Mouse (Mus musculus) heart, postnatal 4 days (tissue): Measurements from ENCODE around the gene Maf. TPM values are rescaled to one million over a fixed set of nuclear protein-coding genes. Genes with fewer than 3 reads are reported as not detected.

Source experiments
- DNase-seq: peaks from one replicate; pipeline ENCODE4 v3.0.0; 2021
- total RNA-seq, 2 experiments: library from RNA; stranded (reverse); gene quantifications; 2 replicates each; pipeline ENCODE4 v1.2.3; 2021

Maf gene
- total RNA-seq = 1 to 10 TPM; 5.2 to 5.5 TPM

DNA sequence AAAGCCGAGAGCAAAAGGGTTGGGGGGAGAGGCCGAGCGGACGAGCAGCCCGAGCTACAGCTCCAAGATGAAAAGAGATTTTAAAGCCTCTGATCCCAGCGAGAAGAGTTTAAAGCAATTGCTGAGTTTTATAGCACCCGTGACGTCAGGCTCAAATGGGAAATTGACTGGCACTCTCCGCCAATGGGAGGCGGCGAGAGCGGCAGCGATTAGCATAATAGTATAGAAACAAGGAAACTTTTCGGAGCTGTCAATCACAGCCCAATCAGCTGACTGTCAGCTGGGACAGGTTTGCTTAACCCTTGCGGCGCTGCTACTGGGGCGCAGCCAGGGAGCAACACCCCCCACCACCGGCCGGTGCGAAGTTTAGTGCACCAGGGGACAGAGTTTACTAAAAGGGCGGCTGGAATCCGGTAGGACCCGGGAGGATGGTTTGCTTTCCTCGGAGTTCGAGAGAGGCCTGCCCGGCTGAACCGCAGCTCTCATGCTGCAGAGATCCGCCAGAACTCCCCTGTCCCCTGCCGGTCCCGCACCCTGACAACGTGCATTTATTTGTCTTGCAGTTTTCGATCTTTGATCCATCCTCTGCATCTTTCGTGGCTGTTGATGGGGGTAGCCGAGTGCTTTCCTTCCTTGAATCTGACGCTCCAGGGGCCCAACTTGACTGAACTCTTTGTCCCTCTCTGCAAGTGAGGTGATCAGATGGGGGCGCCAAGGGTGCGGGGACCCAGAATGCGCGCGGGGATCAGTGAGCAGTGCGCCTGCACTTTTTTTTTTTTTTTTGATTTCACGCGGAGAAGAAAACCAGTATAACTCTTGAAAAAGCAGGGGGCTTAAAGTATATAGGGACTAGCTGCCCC, at the start of gene Maf:
Gene Maf (minus strand): TSS at position 64 of the 860 bp plus-strand sequence.
- DNase-seq = peak; percentile 80

DNA sequence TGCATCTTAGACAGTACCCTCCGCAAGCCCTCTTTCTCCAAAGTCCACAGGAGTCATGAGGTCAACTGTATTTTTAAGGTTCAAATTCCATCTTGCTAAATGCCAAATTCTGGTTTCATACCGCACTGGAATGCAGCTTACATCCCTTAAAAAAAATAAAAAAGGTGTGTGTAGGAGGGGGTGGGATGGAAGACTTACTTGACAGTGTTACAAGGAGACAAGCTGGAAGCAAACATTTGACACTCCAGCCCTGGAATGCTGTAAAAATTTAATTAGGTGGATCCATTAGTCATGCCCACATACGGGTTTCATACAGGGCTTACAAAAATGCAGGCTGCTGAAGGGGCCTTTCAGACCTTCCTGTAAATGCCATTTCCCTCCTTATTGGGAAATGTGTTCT, 49.4 kb upstream of the Maf start:
- no peak for DNase-seq

DNA sequence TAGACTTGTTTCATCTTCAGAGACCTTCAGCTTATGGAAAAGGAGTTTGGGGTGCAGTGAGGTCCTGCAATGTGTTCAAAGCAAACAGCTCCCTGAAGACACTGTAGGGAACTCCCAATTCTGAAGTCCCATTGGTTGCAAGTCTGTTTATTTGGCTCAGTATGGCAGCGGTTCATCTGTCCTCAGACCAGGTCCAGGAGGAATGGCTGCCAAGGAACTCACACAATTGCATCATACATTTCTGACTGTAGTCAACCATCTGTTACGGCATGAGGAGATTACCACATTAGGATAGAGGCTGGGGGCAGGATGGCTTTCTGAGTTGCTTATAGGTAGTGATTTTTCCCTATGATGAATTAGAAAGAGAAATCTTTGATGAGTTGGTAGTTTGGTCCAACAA, 48.4 kb upstream of the Maf start:
- no peak for DNase-seq

DNA sequence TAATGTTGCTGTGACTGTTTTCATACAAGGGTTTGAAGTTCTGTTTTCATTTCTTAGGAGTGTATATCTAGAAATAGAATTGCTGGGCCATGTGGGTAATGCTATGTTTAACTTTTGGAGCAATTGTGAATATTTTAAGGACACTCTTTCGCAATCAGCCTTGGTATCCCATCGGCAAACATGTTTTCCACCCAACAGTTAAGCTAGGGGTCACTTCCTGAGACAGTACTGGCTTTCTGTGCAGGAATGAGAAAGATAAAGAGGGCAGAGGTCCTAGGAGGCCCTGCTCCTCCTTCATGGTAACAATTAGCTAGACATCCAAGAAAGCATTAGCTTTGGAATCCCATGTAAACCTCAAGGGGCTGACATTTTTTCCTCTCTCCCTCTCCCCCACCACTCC, 47.1 kb upstream of the Maf start:
- DNase-seq = no peak

DNA sequence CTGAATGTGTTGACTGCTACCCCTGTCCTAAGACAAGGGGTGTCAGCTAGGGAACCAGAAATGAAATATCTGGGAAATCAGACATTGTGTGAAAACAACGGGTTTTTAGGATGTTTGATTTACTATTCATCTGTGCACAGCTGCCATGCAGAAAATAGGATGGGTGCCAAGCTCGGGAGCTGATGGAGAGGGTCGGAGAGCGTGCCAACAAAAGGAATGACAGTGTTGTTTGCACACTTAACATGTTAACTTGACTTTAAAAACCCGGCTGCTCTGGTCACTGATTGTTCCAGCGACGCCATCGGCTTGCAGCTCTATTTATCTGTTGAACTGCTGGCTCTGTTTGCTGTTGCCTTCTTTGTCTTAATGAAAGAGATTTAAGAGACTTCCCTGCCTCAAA, 46.2 kb upstream of the Maf start:
- DNase-seq = peak; percentile 33

DNA sequence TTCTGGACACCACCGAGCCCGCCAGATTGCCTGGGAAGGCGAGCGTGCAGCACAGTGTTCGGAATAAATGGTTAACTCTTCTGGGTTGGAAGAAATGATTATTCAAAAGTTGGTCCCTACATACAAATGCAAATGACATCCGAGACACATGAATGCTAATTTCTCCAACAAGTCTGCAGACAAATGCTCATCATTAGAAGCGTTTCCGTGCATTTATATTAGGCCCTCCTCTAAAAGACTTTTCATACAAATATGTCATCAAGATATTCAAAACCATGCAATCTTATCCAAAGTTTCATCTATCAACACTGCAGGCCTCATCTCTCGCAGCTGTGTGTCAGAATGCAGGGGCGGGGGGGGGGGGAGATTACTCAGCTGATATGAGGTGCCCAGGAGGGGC, 39.8 kb upstream of the Maf start:
- no peak for DNase-seq

DNA sequence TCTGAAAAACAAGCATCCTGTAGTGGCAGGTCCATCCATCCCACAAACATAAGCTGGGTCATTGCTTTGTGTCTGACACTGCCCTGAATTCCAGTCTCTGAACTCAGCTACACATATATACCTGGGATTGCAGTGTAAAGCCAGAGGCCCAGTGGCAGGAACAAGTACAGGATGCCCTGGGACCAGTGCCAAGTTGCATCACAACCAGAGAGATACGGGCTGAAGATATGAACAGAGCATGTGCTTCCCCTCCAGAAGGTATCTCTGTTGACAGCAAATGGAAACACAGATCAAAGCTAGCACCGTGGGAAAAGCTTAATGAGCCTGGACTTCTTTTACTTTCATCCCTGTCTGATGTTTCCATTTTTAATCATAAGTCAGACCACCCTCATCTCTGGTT, 38.1 kb upstream of the Maf start:
- no peak for DNase-seq

DNA sequence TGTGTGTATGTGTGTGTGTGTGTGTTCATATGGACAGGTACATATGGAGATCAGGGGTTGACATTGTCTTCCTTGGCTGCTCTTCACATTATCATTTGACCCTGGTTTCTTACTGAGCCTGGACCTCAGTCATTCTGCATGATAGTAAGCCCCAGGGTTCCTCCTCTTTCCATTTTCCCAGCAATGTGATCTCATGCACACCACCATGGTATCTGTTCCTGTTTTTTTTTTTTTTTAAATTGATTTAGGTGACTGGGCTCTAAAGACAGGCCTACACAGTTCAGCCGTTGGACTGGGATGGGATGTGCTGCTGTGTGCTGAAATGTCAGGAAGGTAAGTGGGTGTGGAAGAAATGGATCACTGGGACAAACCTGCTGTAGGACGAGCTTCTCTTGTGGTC, 35.8 kb upstream of the Maf start:
- no peak for DNase-seq

DNA sequence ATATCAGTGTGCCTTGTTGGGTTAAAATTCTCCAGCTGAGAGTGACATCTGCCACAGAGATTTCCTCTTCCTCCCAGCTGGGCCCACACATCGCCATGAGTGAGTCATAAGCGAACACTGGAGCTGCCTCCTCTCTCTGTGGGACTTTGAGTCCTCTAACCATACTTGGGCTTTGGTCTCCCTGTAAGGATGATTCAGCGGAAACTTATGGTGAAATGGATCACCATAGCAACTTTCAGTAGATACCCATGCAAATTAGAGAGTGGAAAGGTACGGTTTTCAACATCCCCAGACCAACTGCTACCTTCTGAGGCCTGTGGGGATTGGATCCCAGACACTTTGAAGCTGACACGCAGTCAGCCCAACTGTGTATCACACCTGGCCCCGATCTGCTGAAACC, 35.1 kb upstream of the Maf start:
- no peak for DNase-seq

DNA sequence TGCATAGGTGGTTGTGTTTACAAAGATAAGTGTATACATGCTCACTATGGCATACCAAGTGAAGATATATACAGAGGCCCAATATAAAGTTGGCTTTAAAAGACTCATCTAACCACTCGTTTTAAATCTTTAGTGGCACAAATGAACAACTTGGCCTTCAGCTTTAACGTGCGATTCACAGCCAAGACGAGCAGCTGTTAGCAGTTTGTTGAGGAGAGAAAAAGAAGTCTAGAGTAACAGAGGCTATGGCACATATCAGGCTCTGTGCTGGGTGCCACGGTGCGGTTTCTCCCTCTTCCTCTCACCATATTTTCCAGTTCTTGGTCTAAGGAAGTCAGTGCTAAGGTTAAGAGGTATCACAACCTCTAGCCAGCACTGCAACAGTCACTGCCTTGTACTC, 34.4 kb upstream of the Maf start:
- no peak for DNase-seq

DNA sequence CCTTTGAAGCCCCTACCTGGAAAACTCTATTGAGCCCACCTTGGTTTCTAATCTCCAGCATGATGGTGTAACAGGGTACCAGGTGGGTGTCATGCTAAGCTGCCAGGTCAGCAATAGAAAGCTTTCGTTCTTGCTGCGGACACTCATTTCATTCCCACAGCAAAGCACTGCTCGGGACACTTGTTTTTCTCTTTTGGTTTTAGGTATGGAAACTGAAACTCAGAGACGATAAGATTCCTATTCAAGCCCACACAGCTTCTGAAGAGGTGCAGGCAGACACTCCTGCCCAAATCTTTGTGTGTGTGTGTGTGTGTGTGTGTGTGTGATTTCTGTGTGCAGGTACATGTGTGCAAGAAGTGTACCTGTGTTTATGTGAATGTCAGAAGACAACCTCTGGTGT, 32.2 kb upstream of the Maf start:
- no peak for DNase-seq

DNA sequence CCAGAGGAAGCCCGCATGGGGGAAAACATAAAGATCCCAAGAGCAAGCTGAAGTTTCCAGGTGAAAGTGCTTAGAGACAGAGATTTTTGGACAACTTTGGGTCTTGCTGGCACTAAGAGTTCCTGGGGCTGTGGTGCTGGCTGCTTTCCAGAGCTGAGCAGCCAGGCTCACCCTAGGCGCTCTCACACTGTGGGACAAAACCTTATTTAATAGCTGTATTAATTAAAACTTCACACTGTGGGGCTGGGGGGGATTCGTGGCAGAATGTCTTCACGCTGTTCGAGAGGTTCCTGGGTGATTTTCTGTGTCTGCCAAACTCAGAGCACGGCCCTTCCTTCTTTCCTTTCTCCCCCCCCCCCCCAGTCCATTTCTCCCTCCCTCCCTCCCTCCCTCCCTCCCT, 24.8 kb upstream of the Maf start:
- DNase-seq = no peak

DNA sequence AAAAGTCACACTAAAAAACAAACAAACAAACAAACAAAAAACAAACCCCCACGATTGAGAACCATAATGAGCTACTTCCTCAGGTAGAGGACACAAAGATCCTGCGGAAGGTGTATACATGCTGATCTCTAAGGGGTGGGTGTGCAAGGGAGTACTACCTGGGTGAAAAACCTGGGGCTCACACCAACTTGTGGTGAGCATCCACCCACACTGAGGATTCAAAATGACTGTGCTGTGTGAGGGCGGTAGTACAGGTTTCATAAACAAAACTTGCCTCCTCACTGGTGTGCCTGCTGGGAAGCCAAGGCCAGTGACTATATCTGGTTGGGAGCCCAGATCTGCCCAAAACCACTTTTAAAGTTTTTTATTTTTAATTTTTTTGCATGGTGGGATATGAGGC, 19.2 kb upstream of the Maf start:
- DNase-seq = no peak

DNA sequence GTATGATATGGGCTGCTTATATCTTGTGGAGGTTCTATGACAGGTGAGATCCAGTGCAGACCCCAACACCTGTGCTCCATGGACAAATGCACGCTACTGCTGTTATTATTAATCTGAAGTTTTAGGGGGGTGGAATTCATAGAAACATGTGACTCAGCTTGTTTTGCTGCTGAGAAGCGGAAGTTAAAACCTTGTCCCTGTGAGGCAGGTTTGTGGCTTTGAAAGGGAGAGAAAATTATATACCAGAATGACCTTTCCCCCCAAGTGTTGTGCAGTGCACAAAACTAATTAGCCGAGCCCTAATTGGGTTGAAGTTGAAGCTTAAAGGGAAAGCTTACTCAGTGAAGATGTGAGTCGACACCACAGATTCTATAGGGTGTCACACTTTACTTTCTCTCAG, 18.6 kb upstream of the Maf start:
- DNase-seq = no peak

DNA sequence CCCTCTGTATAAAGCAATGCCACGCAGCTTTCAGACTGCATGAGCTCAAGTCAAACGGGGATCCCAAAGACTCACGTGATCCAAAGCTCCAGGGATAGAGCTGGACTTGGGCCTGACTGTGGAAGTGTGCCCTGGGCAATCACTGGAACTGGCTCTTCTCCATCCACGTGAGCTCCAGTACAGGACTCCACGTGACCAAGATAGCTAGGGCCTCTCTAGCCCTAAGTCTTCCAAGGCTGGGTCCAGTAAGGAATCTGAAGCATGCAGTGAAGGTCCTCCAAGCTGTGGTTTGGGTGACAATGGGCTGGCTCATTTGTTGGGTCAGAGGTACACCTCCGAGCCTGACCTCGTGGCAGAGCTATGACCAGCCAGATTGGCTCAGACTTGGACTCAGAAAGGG, 11.5 kb upstream of the Maf start:
- DNase-seq = peak; percentile 22

DNA sequence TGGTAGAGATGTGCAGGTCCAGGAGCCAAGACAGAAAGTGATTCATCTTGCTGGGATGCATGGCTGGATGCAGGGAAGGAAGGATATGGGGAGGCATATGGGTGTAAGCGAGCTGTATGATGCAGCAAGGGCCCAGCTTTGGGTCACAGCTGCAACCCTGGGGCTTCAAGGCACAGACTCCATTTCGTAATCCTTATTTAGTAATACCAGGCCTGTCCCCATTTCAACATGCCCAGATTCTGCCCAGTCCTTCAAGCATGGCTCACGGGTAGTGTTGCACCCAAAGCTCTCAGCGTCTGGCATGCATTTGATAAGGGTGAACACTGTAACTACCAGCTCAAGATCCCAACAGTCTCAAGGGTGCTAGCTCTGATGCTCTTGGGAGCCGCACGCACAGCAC, 11.0 kb upstream of the Maf start:
- no peak for DNase-seq

DNA sequence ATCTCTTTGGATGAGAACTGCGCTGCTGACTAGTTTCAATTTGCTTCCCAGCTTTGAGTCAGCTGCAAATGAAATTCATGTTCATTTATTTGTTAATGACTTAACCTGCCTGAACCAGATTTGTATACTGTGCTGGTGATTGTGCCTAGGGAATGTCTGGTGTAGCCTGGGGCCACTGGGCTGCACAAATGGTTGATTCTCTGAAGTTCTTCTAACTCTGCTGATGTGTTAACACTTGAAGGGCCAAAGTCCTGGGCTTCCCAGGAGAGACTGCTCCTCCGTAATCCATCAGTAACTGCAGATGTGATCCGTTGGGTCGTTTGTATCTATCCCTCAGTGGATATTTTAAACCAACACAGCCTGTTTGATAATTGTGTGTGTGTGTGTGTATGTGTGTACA, 7.7 kb upstream of the Maf start:
- DNase-seq = no peak

DNA sequence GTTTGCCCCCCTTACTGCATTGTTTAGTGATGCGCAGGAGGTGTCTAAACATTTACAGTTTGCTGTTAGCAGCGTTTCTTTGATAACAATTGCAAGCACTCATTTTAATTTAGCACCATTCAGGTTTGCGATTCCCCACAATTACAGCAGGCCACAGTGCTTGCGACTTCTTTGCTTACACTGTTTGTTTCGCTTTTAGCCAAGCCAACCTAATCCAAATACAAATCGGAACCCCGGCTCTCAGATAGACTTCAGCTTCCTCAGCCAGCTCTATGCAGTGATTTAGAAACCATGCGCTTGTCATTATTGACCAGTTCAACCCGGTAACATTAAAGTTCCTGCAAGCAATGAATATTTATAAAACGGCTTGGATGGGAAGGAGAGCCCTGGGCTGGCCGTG, 3.5 kb upstream of the Maf start:
- no peak for DNase-seq

DNA sequence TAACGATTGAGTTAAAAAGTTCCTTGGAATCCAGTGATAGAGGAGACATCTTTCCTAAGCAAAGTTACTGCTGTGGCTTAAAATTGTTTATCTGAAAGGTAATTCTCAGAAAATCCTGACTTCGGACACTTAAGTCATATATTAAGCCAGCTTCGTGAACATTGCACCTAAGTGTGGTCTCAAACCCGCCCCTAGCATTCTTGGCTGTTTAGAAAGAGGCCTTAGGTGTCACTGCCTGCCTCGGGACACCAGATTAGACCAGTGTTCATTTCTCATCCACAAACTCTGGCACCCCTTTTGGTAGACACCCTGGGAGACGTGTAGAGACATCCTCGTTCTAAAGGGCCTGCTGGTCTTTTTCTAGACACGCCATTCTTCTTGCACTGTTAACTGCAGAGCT, 2.3 kb upstream of the Maf start:
- DNase-seq = no peak

DNA sequence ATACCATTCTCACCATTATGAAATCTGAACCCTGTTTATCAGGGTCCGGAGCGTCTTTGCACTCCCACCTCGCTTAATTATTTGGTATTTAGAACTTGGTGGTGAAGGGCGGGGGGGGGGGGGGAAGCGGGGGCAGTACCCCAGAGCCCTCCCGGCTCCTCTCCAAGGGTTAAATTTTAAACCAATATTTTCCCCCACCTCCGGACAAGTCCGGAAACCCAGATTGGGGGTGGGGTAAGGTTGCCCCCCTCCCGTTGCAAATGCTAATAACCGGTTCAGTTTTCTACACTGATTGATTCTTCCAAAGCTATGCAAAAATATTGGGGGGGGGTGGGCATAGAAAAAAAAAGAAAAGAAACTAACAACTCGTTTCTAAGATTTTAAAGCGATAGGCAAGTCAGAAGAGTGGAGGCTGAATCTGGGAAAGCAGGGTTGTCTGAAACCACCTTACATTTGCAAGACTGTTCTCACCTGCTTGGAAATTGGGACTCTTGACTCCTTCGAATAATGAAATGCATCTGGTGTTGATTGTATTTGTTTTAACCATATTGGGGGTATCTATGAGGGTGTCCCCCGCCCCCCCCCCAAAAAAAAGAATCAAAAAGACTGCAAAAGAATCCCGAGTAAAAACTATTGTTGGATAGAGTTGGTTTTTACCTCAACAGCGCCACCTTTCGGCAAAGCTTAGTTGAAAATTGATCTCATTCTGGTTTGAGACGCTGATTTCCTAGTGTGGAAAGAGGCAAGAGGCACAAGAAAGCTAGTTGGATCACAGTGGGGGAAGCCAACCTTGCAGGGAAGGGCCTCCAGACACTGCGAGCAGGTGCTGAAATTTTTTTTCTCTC, 1.6 kb upstream of the Maf start:
- peak; percentile 86 for DNase-seq

DNA sequence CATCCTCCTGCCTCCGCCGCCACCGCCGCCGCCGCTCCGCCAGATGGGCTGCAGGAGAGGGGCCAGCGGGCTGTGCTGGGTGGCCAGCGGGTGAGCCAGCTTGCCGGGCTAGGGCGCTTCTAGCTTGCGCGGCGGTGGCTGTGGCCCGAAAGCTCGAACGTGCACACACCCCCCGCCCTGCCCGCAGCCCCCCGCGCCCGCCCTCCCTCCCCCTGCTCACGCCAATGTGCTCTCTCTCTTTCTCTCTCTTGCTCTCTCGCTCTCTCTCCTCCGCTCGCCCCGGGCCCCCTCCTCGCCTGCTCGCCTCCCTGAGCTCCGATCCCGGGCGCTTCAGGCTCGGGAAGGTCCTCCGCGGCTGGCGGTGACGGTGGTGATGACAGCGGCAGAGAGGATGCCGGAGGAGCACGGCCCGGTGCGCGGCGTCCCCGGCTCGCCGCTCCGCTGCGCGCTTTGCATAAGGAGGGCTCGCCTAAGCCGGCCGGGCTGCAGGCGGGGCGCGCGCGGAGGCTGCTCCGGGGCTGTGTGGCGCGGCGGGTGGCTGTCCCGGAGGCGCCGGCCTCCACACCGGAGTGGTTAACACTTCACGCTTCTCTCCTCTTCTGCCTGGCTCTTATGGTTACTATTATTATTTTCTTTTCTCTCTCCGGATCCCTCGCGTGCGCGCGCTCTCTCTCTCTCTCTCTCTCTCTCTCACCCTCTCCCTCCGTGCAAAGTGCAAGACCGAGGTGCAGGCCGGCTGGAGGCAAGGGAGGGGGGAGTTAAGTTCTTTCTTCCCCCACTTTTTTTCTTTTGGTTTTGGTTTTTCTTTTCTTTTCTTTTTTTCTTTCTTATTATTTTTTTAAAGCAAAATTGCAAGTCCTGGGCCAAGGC, 498 bp downstream of the Maf start:
- peak; percentile 75 for DNase-seq

DNA sequence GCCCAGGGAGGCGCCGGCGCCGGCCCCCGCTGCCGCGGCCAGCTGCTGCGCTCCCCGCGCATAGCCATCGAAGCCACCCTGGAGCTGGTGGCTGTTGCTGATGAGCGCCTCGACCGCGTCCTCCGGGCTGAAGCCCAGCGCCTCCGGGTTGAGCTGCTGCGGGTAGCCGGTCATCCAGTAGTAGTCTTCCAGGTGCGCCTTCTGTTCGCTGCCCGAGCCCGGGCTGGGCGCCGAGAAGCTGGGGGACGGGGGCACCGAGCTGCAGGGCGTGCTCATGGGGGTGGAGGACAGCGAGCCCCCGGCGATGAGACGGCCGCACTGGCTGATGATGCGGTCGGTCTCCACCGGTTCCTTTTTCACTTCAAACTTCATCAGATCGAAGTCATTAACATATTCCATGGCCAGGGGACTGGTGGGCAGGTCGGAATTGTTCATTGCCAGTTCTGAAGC, 1.2 kb downstream of the Maf start:
- peak; percentile 42 for DNase-seq

DNA sequence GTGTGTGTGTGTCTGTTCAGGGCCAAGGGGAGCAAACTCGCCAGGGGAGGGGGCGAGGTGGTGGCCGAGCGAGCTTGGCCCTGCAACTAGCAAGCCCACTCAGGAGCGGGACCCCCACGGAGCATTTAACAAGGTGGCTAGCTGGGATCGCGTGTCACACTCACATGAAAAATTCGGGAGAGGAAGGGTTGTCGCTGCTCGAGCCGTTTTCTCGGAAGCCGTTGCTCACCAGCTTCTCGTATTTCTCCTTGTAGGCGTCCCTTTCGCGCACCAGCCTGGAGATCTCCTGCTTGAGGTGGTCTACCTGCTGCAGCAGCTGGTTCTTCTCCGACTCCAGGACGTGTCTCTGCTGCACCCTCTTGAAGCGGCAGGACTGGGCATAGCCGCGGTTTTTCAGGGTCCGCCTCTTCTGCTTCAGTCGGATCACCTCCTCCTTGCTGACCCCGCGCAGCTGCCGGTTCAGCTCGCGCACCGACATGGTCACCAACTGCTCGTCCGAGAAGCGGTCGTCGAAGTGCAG, 1.9 kb downstream of the Maf start:
- DNase-seq = peak; percentile 59
